Mouse (Mus musculus): ENCODE data around the gene Myf6. TPM values are rescaled to one million over a fixed set of nuclear protein-coding genes. Genes with fewer than 3 reads are reported as not detected.

Myf6 gene
- polyA plus RNA-seq, 1 experiment from 2014 or later = 0.27 TPM

DNA sequence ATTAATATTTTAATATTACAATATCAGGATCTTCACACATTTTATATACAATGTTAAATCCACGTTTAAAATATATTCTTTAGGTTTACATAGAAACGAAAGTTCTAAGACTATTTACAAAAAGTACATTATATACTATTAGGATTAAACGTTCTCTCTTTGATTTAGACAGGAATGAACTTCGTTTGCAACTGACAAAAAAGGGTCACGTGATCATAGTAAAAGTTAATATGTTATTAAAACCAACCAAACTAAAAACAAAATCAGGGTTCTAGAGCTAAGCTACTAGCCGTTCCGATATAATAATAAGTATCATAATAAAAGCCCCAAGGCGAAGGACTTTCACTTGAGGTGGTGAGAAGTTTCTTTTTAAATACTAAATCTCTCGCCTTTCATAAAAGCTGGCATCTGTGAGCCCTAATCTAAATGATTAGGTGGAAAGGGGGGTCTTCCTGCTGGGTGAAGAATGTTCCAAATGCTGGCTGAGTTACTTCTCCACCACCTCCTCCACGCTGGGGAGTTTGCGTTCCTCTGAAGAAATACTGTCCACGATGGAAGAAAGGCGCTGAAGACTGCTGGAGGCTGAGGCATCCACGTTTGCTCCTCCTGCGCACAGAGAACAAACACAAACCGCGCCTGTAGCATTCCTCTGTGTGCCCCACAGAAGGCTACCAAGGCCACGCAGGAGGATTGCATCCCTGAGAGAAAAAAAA lies 1.5 kb downstream of the Myf6 start:
- DNase-seq (ENCODE audit: low spot score) = peak; percentile 27
- Histone ChIP-seq H3K4me3 (peak overlapping the region; percentile 41), H3K9me3 (no peaks in the 10 kb centered on the region), H3K4me1 (peaks cover 34% of the 10 kb centered on the region), H3K27me3 (replicated peaks; ENCODE audit: low read depth, poor library complexity, severe bottlenecking) (peaks cover 18% of the 10 kb centered on the region), H3K27ac (replicated peaks) (0 out of 2 replicates have a peak overlapping the region, but pooled peaks have one; percentile 48), H3K36me3 (replicated peaks) (no peaks in the 10 kb centered on the region)
- WGBS = 43% methylated on average over 18 of the region's 18 CpGs

GRCm38 (mm10) chr10:107488654-107489315 lies 5.8 kb downstream of the Myf6 start:
- Histone ChIP-seq H3K36me3 (replicated peaks) (no peaks in the 10 kb centered on the region), H3K4me3 (no peak overlapping the region), H3K27me3 (replicated peaks; ENCODE audit: low read depth, poor library complexity, severe bottlenecking) (peaks cover 24% of the 10 kb centered on the region), H3K27ac (replicated peaks) (no peak overlapping the region), H3K4me1 (peaks cover 58% of the 10 kb centered on the region), H3K9me3 (no peaks in the 10 kb centered on the region)
- DNase-seq (ENCODE audit: low spot score) = peak; percentile 50
- WGBS = 26% methylated on average over 12 of the region's 12 CpGs

DNA sequence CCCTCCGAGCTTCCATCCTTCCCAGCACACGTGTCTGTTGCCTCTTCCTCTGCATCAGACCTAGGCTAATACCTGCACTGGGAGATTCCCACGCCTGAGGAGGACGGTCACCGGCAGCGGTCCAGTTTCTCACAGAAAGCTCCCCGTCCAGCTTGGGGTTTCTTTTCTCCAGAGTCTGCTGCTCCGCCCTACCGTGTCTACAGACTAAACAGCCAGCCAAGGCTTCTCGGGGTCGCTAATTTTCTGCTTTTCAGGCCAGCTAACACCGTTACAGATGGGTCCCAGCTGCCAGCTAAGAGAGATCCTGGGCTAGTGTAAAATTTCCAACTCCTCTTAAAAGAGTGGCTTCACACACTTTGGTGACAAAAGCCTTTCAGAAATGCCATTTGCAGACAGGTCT lies 7.8 kb downstream of the Myf6 start:
- Histone ChIP-seq H3K4me3 (no peak overlapping the region), H3K36me3 (replicated peaks) (no peaks in the 10 kb centered on the region), H3K27ac (replicated peaks) (no peak overlapping the region; the same call in 1 of the 2 replicates), H3K9me3 (no peaks in the 10 kb centered on the region), H3K4me1 (peaks cover 48% of the 10 kb centered on the region), H3K27me3 (replicated peaks; ENCODE audit: low read depth, poor library complexity, severe bottlenecking) (peaks cover 22% of the 10 kb centered on the region)
- 56% methylated on average over 12 of the region's 12 CpGs for WGBS
- peak; percentile 31 for DNase-seq (ENCODE audit: low spot score)

- no peaks in the 10 kb centered on the region for H3K36me3 ChIP-seq (replicated peaks)
- H3K9me3 ChIP-seq = no peaks in the 10 kb centered on the region
- peaks cover 45% of the 10 kb centered on the region for H3K4me1 ChIP-seq
- H3K27me3 ChIP-seq (replicated peaks; ENCODE audit: low read depth, poor library complexity, severe bottlenecking) = peaks cover 22% of the 10 kb centered on the region
- H3K27ac ChIP-seq (replicated peaks) = peak within 1 kb of the TSS; percentile 24
- WGBS = 65% methylated on average over 8 of the region's 8 CpGs
- DNase-seq (ENCODE audit: low spot score) = peak; percentile 14
- H3K4me3 ChIP-seq = peak within 1 kb of the TSS; percentile 43
Observed at GRCm38 (mm10) chr10:107485870-107486269, 8.7 kb downstream of the Myf6 start, which contains the start of gene Myf5. Myf5 (minus strand) TSS chr10:107486134.

DNA sequence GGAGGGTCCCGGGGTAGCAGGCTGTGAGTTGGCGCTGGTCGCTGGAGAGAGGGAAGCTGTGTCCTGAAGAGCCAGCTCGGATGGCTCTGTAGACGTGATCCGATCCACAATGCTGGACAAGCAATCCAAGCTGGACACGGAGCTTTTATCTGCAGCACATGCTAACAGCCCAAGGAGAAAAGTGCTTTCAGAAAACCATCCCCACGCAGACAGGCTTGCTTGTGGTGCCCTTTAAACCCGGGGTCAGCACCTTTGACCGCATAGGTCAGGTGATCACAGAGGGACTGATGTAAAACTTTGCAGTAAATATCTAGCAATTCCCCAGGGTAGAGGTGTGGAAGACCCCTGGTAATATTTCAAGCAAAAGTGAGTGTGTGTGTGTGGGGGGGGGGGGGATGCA lies 10.5 kb downstream of the Myf6 start:
- no peaks in the 10 kb centered on the region for H3K9me3 ChIP-seq
- H3K27me3 ChIP-seq (replicated peaks; ENCODE audit: low read depth, poor library complexity, severe bottlenecking) = peaks cover 18% of the 10 kb centered on the region
- peak; percentile 50 for DNase-seq (ENCODE audit: low spot score)
- H3K27ac ChIP-seq (replicated peaks) = no peak overlapping the region
- H3K36me3 ChIP-seq (replicated peaks) = no peaks in the 10 kb centered on the region
- WGBS = 31% methylated on average over 10 of the region's 10 CpGs
- peaks cover 42% of the 10 kb centered on the region for H3K4me1 ChIP-seq
- H3K4me3 ChIP-seq = peak overlapping the region; percentile 43

DNA sequence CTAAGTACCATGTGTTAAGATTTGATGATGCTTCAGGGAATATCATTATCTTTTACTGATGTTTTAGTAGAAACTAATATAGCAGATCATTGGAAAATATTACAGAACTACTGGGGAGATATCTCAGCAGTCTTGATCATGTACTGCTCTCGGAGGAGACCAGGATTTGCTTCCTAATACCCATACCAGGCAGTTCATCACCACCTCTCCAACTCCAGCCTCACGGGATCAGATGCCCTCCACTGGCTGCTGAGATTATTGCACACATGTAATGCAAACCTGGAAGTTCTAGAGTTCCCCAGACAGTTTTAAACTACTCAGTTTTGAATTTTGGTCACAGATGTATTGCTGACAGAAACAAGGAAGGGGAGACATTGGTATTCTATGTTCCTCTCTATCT lies 21.0 kb downstream of the Myf6 start:
- H3K4me1 ChIP-seq = 0 out of 2 replicates have a peak, but pooled peaks cover 4% of the 10 kb centered on the region
- H3K4me3 ChIP-seq = no peak overlapping the region
- WGBS = 62% methylated on average over 2 of the region's 2 CpGs
- no peaks in the 10 kb centered on the region for H3K36me3 ChIP-seq (replicated peaks)
- DNase-seq (ENCODE audit: low spot score) = no peak
- H3K27me3 ChIP-seq (replicated peaks; ENCODE audit: low read depth, poor library complexity, severe bottlenecking) = no peaks in the 10 kb centered on the region
- no peaks in the 10 kb centered on the region for H3K9me3 ChIP-seq
- H3K27ac ChIP-seq (replicated peaks) = no peak overlapping the region

DNA sequence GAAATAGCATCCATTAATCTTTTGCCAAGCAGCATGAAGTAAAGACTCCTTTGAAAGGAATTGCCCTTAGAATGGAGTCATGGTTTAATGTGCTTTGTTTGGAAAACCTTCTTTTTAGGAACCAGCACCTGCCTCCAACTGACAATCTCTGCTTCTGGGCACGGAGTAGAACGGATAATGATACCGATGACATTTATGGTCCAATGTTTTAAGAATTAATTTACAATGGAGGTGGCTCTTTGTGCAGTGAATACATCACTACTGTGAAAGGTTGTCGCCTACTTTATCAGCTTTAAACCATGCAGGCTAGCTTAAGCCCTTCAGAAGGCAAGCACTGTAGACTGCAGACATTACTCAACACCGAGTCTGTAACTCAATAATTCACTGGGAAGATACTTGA lies 22.8 kb downstream of the Myf6 start:
- Histone ChIP-seq H3K4me3 (no peak overlapping the region), H3K4me1 (0 out of 2 replicates have a peak, but pooled peaks cover 4% of the 10 kb centered on the region), H3K9me3 (no peaks in the 10 kb centered on the region), H3K27me3 (replicated peaks; ENCODE audit: low read depth, poor library complexity, severe bottlenecking) (no peaks in the 10 kb centered on the region), H3K36me3 (replicated peaks) (no peaks in the 10 kb centered on the region), H3K27ac (replicated peaks) (no peak overlapping the region)
- no peak for DNase-seq (ENCODE audit: low spot score)
- 89% methylated on average over 5 of the region's 5 CpGs for WGBS

- 92% methylated on average over 7 of the region's 7 CpGs for WGBS
Observed at GRCm38 (mm10) chr10:107467819-107468218, 26.7 kb downstream of the Myf6 start.

DNA sequence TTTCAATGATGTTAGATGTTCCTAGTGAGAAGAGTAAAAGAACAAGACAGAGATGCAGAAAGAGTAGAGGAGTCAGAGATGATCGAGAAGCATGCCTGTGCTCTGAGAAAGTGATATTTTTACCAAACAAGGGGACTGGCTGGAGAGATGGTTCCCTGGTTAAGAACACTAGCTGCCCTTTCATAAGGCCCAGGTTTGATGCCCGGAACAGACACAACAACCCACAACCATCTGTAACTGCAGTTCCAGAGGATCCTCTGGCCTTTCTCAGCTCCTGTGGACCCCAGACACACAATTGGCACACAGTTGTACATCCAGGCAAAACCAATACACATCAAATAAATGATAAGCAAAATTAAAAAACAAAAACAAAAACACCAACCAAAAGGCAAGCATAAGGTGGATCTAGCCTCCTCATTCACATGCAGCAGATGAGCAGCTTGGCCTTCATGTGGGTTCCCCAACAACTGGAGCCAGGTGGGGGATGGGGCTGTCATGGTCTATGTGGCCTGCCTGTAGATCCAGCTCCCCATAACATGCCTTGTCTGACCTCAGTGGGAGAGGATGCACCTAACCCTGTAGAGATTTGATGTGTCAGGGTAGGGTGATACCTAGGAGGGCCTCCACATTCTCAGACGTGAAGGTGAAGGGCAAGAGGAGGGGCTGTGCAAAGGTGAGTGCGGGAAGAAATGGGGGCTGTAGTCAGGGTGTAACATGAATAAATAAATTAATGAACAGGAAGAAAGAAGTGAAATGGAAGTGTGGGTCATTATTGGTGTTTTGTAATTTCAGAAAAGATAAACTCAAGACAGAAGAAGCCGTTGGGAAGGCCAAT lies 44.8 kb downstream of the Myf6 start:
- Histone ChIP-seq H3K9me3 (no peaks in the 10 kb centered on the region), H3K27me3 (replicated peaks; ENCODE audit: low read depth, poor library complexity, severe bottlenecking) (no peaks in the 10 kb centered on the region), H3K27ac (replicated peaks) (no peak overlapping the region), H3K36me3 (replicated peaks) (no peaks in the 10 kb centered on the region), H3K4me1 (no peaks in the 10 kb centered on the region), H3K4me3 (no peak overlapping the region)
- no peak for DNase-seq (ENCODE audit: low spot score)
- WGBS = 86% methylated on average over 5 of the region's 5 CpGs

More at GRCm38 (mm10) chr10:107467819-107468218, 26.7 kb downstream of the Myf6 start:
- no peak overlapping the region for H3K27ac ChIP-seq (replicated peaks)
- H3K9me3 ChIP-seq = no peaks in the 10 kb centered on the region
- no peak for DNase-seq (ENCODE audit: low spot score)
- 0 out of 2 replicates have a peak, but pooled peaks cover 4% of the 10 kb centered on the region for H3K4me1 ChIP-seq
- H3K27me3 ChIP-seq (replicated peaks; ENCODE audit: low read depth, poor library complexity, severe bottlenecking) = no peaks in the 10 kb centered on the region
- no peak overlapping the region for H3K4me3 ChIP-seq
- H3K36me3 ChIP-seq (replicated peaks) = no peaks in the 10 kb centered on the region

Small RNA genes lying within 50 kb of the gene (microRNA-seq; reads per million reads assigned to microRNA genes)
- not detected for gene Gm44403

Other genes with a start within 250 kb of the Myf6 start
- gene Lin7a, start 223.1 kb downstream of the Myf6 start, polyA plus RNA-seq (2016; fragmentation: Nextera tagmentation; extraction: Ambion mirVana) = 1.4 and 2.0 TPM in 2 replicates
- gene Myf5, start 8.6 kb downstream of the Myf6 start, polyA plus RNA-seq (2016; fragmentation: Nextera tagmentation; extraction: Ambion mirVana) = 4.2 and 4.8 TPM in 2 replicates
- gene Ptprq, start 225.3 kb upstream of the Myf6 start, polyA plus RNA-seq (2016; fragmentation: Nextera tagmentation; extraction: Ambion mirVana) = not detected in 2 replicates

Data from embryonic facial prominence, embryonic 10.5 days (tissue).